Mouse (Mus musculus) cortical plate, adult 2 months (tissue): ENCODE measurements around the gene Impdh2. TPM values are rescaled to one million over a fixed set of nuclear protein-coding genes. Genes with fewer than 3 reads are reported as not detected.

ENCODE experiments used
- H3K27ac ChIP-seq: fragments of 200-500 bp; 2 replicates; pipeline ENCODE4 v1.5.1; 2012; ENCODE audit warnings: low read length, control low read depth, inconsistent platforms; ENCODE audit not compliant: insufficient read depth
- H3K4me1 ChIP-seq: fragments of 200-500 bp; 2 replicates; pipeline ENCODE4 v1.6.1; 2011; ENCODE audit warnings: low read length; ENCODE audit not compliant: control insufficient read depth, insufficient read depth
- H3K4me3 ChIP-seq: fragments of 200-500 bp; 2 replicates; pipeline ENCODE4 v1.5.1; 2011; ENCODE audit warnings: mild to moderate bottlenecking, low read length, control low read depth; ENCODE audit not compliant: insufficient read depth
- CTCF ChIP-seq: fragments of 200-500 bp; IDR thresholded peaks from 2 replicates; pipeline ENCODE4 v1.5.1; 2011; ENCODE audit warnings: mild to moderate bottlenecking, control low read depth, low read length; ENCODE audit not compliant: insufficient read depth; ENCODE audit errors: extremely low read depth
- POLR2A ChIP-seq: fragments of 200-500 bp; IDR thresholded peaks from 2 replicates; pipeline ENCODE4 v1.6.1; 2011; ENCODE audit warnings: mild to moderate bottlenecking, low read length, control low read depth; ENCODE audit not compliant: insufficient read depth; ENCODE audit errors: extremely low read depth
- polyA plus RNA-seq: library from polyadenylated mRNA; depleted of rRNA; stranded (reverse); fragments of >200 nt; gene quantifications from 2 replicates; pipeline ENCODE4 v1.2.3, GENCODE M21; 2012

The Impdh2 gene
- polyA plus RNA-seq, 1 experiment = 62.2 TPM

- Histone ChIP-seq H3K27ac (no peak overlapping the region), H3K4me3 (no peak overlapping the region; the same call in 1 of the 2 replicates), H3K4me1 (peaks cover 3% of the 10 kb centered on the region; the same call in 1 of the 2 replicates)
- TF ChIP-seq CTCF = no peak
- TF ChIP-seq POLR2A = no peak
Measured at GRCm38 (mm10) chr9:108568511-108568921, 8.4 kb downstream of the Impdh2 start.

GRCm38 (mm10) chr9:108569381-108570206 lies 9.5 kb downstream of the Impdh2 start, which contains the start of gene Dalrd3:
Dalrd3 (plus strand) TSS chr9:108569886.
- Histone ChIP-seq H3K4me1 (peaks cover 3% of the 10 kb centered on the region; the same call in 1 of the 2 replicates), H3K27ac (no peak within 1 kb of the TSS; the same call in 1 of the 2 replicates), H3K4me3 (peak within 1 kb of the TSS; percentile 53)
- TF ChIP-seq POLR2A (no peak), CTCF (no peak)

- H3K27ac ChIP-seq = no peak overlapping the region; the same call in 1 of the 2 replicates
- H3K4me3 ChIP-seq = peak overlapping the region; percentile 53
- peaks cover 3% of the 10 kb centered on the region; the same call in 1 of the 2 replicates for H3K4me1 ChIP-seq
- TF ChIP-seq CTCF (peak; percentile 57), POLR2A (0 out of 2 replicates have a peak, but pooled peaks have one; percentile 8)
Measured at GRCm38 (mm10) chr9:108570207-108570896, 10.3 kb downstream of the Impdh2 start.

GRCm38 (mm10) chr9:108571401-108571973 lies 11.4 kb downstream of the Impdh2 start:
- TF ChIP-seq CTCF = no peak
- peak; percentile 10; the same call in 1 of the 2 replicates for TF ChIP-seq POLR2A
- Histone ChIP-seq H3K4me1 (no peaks in the 10 kb centered on the region), H3K4me3 (no peak overlapping the region), H3K27ac (no peak overlapping the region)

- Histone ChIP-seq H3K4me3 (no peak overlapping the region), H3K4me1 (no peaks in the 10 kb centered on the region; the same call in 1 of the 2 replicates), H3K27ac (no peak overlapping the region)
- TF ChIP-seq POLR2A = no peak
- TF ChIP-seq CTCF = no peak
Measured at GRCm38 (mm10) chr9:108572321-108572720, 12.2 kb downstream of the Impdh2 start.

GRCm38 (mm10) chr9:108573774-108574690 lies 13.9 kb downstream of the Impdh2 start:
- TF ChIP-seq POLR2A = 0 out of 2 replicates have a peak, but pooled peaks have one; percentile 2
- TF ChIP-seq CTCF = peak; percentile 36; the same call in 1 of the 2 replicates
- Histone ChIP-seq H3K27ac (no peak overlapping the region), H3K4me1 (no peaks in the 10 kb centered on the region; the same call in none of the 2 replicates), H3K4me3 (no peak overlapping the region)

DNA sequence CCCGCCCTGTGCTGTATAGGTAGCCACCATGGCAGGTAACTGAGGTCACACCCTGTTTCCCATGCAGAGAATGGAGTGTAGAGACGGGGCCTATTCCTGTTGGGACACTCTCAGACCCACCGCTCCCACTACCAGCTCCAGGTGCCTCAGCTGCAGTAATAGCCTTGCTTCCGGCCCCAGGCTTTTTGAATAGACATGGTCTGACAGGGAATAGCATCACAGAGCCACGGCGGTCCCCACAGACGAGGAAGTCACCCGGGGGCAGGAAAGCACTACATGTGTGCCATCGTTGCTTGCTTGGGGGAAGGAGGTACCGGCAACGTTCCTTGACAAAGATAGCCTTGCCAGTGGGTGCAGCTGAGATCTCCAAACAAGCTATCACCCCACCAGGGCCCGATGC lies 14.8 kb downstream of the Impdh2 start:
- no peak overlapping the region for H3K4me3 ChIP-seq
- H3K27ac ChIP-seq = no peak overlapping the region
- no peaks in the 10 kb centered on the region; the same call in none of the 2 replicates for H3K4me1 ChIP-seq
- TF ChIP-seq POLR2A (no peak), CTCF (no peak)
